Mouse (Mus musculus) ES-Bruce4 (cell line): Measurements from ENCODE around the gene Mast4.

Experiments
- CTCF ChIP-seq: IDR thresholded peaks from one replicate; pipeline ENCODE4 v1.8.1; 2011; ENCODE audit warnings: low read depth, low read length
- EP300 ChIP-seq: IDR thresholded peaks from 2 replicates; pipeline ENCODE4 v1.6.1; 2011; ENCODE audit warnings: low read depth, low read length; ENCODE audit not compliant: insufficient read depth
- POLR2A ChIP-seq: IDR thresholded peaks from one replicate; pipeline ENCODE4 v1.8.1; 2011; ENCODE audit warnings: low read length; ENCODE audit not compliant: insufficient read depth

- no peak for TF ChIP-seq CTCF
- no peak for TF ChIP-seq POLR2A
- TF ChIP-seq EP300: no peak
These were observed 239.7 kb downstream of the Mast4 start for GRCm38 (mm10) chr13:103094595-103094994.
